Mouse (Mus musculus): Measurements from ENCODE around the gene Them4. TPM values are rescaled to one million over a fixed set of nuclear protein-coding genes. Genes with fewer than 3 reads are reported as not detected.

Them4 gene
- polyA plus RNA-seq, 1 experiment from 2014 or later, result 3.4 TPM

GRCm38 (mm10) chr3:94368631-94369030 lies 58.7 kb downstream of the Them4 start:
- Histone ChIP-seq H3K4me1 (replicated peaks) (no peaks in the 10 kb centered on the region), H3K4me3 (replicated peaks) (no peak overlapping the region), H3K9ac (no peak overlapping the region), H3K27ac (replicated peaks) (no peak overlapping the region), H3K9me3 (replicated peaks) (no peaks in the 10 kb centered on the region), H3K4me2 (no peak overlapping the region), H3K27me3 (peaks cover 29% of the 10 kb centered on the region), H3K36me3 (replicated peaks) (no peaks in the 10 kb centered on the region)
- WGBS (ENCODE audit: insufficient replicate concordance), result 44% methylated on average over 6 of the region's 6 CpGs
- no peak for ATAC-seq (ENCODE audit: insufficient read depth)

GRCm38 (mm10) chr3:94369709-94370108 lies 59.8 kb downstream of the Them4 start:
- WGBS (ENCODE audit: insufficient replicate concordance), result 39% methylated on average over 2 of the region's 2 CpGs
- Histone ChIP-seq H3K4me1 (replicated peaks) (0 out of 2 replicates have a peak, but pooled peaks cover 2% of the 10 kb centered on the region), H3K27me3 (peaks cover 18% of the 10 kb centered on the region), H3K27ac (replicated peaks) (no peak overlapping the region), H3K4me2 (no peak overlapping the region), H3K36me3 (replicated peaks) (no peaks in the 10 kb centered on the region), H3K4me3 (replicated peaks) (no peak overlapping the region), H3K9me3 (replicated peaks) (no peaks in the 10 kb centered on the region), H3K9ac (no peak overlapping the region)
- no peak for ATAC-seq (ENCODE audit: insufficient read depth)

- Histone ChIP-seq H3K4me3 (replicated peaks) (no peak overlapping the region), H3K4me1 (replicated peaks) (0 out of 2 replicates have a peak, but pooled peaks cover 2% of the 10 kb centered on the region), H3K36me3 (replicated peaks) (no peaks in the 10 kb centered on the region), H3K27ac (replicated peaks) (0 out of 2 replicates have a peak overlapping the region, but pooled peaks have one; percentile 29), H3K9me3 (replicated peaks) (no peaks in the 10 kb centered on the region), H3K4me2 (no peak overlapping the region; the same call in 1 of the 2 replicates), H3K9ac (no peak overlapping the region), H3K27me3 (peaks cover 3% of the 10 kb centered on the region; the same call in 1 of the 2 replicates)
- 21% methylated on average over 11 of the region's 11 CpGs for WGBS (ENCODE audit: insufficient replicate concordance)
- ATAC-seq (ENCODE audit: insufficient read depth), result peak; percentile 73
Measured at GRCm38 (mm10) chr3:94371637-94372036, 61.7 kb downstream of the Them4 start.

GRCm38 (mm10) chr3:94372038-94372437 lies 62.1 kb downstream of the Them4 start:
- Histone ChIP-seq H3K4me3 (replicated peaks) (no peak overlapping the region), H3K36me3 (replicated peaks) (no peaks in the 10 kb centered on the region), H3K4me1 (replicated peaks) (0 out of 2 replicates have a peak, but pooled peaks cover 2% of the 10 kb centered on the region), H3K4me2 (no peak overlapping the region), H3K9me3 (replicated peaks) (no peaks in the 10 kb centered on the region), H3K9ac (no peak overlapping the region), H3K27me3 (peaks cover 3% of the 10 kb centered on the region; the same call in 1 of the 2 replicates), H3K27ac (replicated peaks) (0 out of 2 replicates have a peak overlapping the region, but pooled peaks have one; percentile 29)
- ATAC-seq (ENCODE audit: insufficient read depth), result no peak
- WGBS (ENCODE audit: insufficient replicate concordance), result 6% methylated on average over 3 of the region's 3 CpGs

GRCm38 (mm10) chr3:94372641-94373040 lies 62.8 kb downstream of the Them4 start, which contains the start of gene Rorc:
TSS of gene Rorc (plus strand) at chr3:94372794.
- Histone ChIP-seq H3K9ac (no peak within 1 kb of the TSS), H3K27ac (replicated peaks) (0 out of 2 replicates have a peak within 1 kb of the TSS, but pooled peaks have one; percentile 29)

GRCm38 (mm10) chr3:94373090-94373489 lies 63.2 kb downstream of the Them4 start:
- no peak overlapping the region for H3K27ac ChIP-seq (replicated peaks)
- H3K9ac ChIP-seq, result no peak overlapping the region

More at GRCm38 (mm10) chr3:94372641-94373040, 62.8 kb downstream of the Them4 start, which contains the start of gene Rorc:
- Histone ChIP-seq H3K4me3 (replicated peaks) (peak within 1 kb of the TSS; percentile 17; the same call in 1 of the 2 replicates), H3K36me3 (replicated peaks) (no peaks in the 10 kb centered on the region), H3K4me2 (peak within 1 kb of the TSS; percentile 33), H3K4me1 (replicated peaks) (0 out of 2 replicates have a peak, but pooled peaks cover 2% of the 10 kb centered on the region), H3K9me3 (replicated peaks) (no peaks in the 10 kb centered on the region), H3K27me3 (peaks cover 3% of the 10 kb centered on the region; the same call in 1 of the 2 replicates)
- 22% methylated on average over 5 of the region's 5 CpGs for WGBS (ENCODE audit: insufficient replicate concordance)
- no peak; the same call in 1 of the 2 replicates for ATAC-seq (ENCODE audit: insufficient read depth)

GRCm38 (mm10) chr3:94373597-94374011 lies 63.7 kb downstream of the Them4 start:
- no peaks in the 10 kb centered on the region for H3K36me3 ChIP-seq (replicated peaks)
- no peak overlapping the region for H3K9ac ChIP-seq
- no peak for ATAC-seq (ENCODE audit: insufficient read depth)
- WGBS (ENCODE audit: insufficient replicate concordance), result 4% methylated on average over 5 of the region's 5 CpGs
- no peaks in the 10 kb centered on the region for H3K9me3 ChIP-seq (replicated peaks)
- H3K27ac ChIP-seq (replicated peaks), result no peak overlapping the region
- no peak overlapping the region for H3K4me2 ChIP-seq
- H3K4me3 ChIP-seq (replicated peaks), result no peak overlapping the region
- H3K27me3 ChIP-seq, result peaks cover 3% of the 10 kb centered on the region; the same call in 1 of the 2 replicates
- H3K4me1 ChIP-seq (replicated peaks), result 0 out of 2 replicates have a peak, but pooled peaks cover 2% of the 10 kb centered on the region

More at GRCm38 (mm10) chr3:94373090-94373489, 63.2 kb downstream of the Them4 start:
- Histone ChIP-seq H3K4me1 (replicated peaks) (0 out of 2 replicates have a peak, but pooled peaks cover 2% of the 10 kb centered on the region), H3K4me2 (peak overlapping the region; percentile 33; the same call in 1 of the 2 replicates), H3K27me3 (peaks cover 3% of the 10 kb centered on the region; the same call in 1 of the 2 replicates), H3K9me3 (replicated peaks) (no peaks in the 10 kb centered on the region), H3K36me3 (replicated peaks) (no peaks in the 10 kb centered on the region), H3K4me3 (replicated peaks) (peak overlapping the region; percentile 17; the same call in 1 of the 2 replicates)
- 10% methylated on average over 10 of the region's 10 CpGs for WGBS (ENCODE audit: insufficient replicate concordance)
- no peak for ATAC-seq (ENCODE audit: insufficient read depth)

- no peaks in the 10 kb centered on the region for H3K36me3 ChIP-seq (replicated peaks)
- H3K4me3 ChIP-seq (replicated peaks), result no peak overlapping the region
- no peak overlapping the region for H3K27ac ChIP-seq (replicated peaks)
- no peak overlapping the region for H3K4me2 ChIP-seq
- H3K4me1 ChIP-seq (replicated peaks), result 0 out of 2 replicates have a peak, but pooled peaks cover 2% of the 10 kb centered on the region
- H3K9me3 ChIP-seq (replicated peaks), result no peaks in the 10 kb centered on the region
- H3K9ac ChIP-seq, result no peak overlapping the region
- no peak for ATAC-seq (ENCODE audit: insufficient read depth)
- peaks cover 3% of the 10 kb centered on the region; the same call in 1 of the 2 replicates for H3K27me3 ChIP-seq
Measured at GRCm38 (mm10) chr3:94374636-94375035, 64.7 kb downstream of the Them4 start.

- Histone ChIP-seq H3K36me3 (replicated peaks) (no peaks in the 10 kb centered on the region), H3K4me3 (replicated peaks) (no peak overlapping the region), H3K4me1 (replicated peaks) (0 out of 2 replicates have a peak, but pooled peaks cover 2% of the 10 kb centered on the region), H3K9ac (no peak overlapping the region), H3K27me3 (peaks cover 3% of the 10 kb centered on the region; the same call in 1 of the 2 replicates), H3K27ac (replicated peaks) (no peak overlapping the region), H3K9me3 (replicated peaks) (no peaks in the 10 kb centered on the region), H3K4me2 (no peak overlapping the region)
- WGBS (ENCODE audit: insufficient replicate concordance), result 42% methylated on average over 2 of the region's 2 CpGs
- ATAC-seq (ENCODE audit: insufficient read depth), result no peak
Measured at GRCm38 (mm10) chr3:94375146-94375545, 65.3 kb downstream of the Them4 start.

GRCm38 (mm10) chr3:94375861-94376260 lies 66.0 kb downstream of the Them4 start:
- no peak overlapping the region for H3K27ac ChIP-seq (replicated peaks)
- H3K4me2 ChIP-seq, result no peak overlapping the region
- ATAC-seq (ENCODE audit: insufficient read depth), result no peak
- 0 out of 2 replicates have a peak, but pooled peaks cover 2% of the 10 kb centered on the region for H3K4me1 ChIP-seq (replicated peaks)
- H3K9ac ChIP-seq, result no peak overlapping the region
- no peaks in the 10 kb centered on the region for H3K36me3 ChIP-seq (replicated peaks)
- H3K27me3 ChIP-seq, result peaks cover 3% of the 10 kb centered on the region; the same call in 1 of the 2 replicates
- WGBS (ENCODE audit: insufficient replicate concordance), result 45% methylated on average over 5 of the region's 5 CpGs
- no peak overlapping the region for H3K4me3 ChIP-seq (replicated peaks)
- no peaks in the 10 kb centered on the region for H3K9me3 ChIP-seq (replicated peaks)

- no peak for ATAC-seq (ENCODE audit: insufficient read depth)
- no peak overlapping the region for H3K9ac ChIP-seq
Measured at GRCm38 (mm10) chr3:94377028-94377923, 67.4 kb downstream of the Them4 start.

More at GRCm38 (mm10) chr3:94377028-94377923, 67.4 kb downstream of the Them4 start:
- Histone ChIP-seq H3K4me3 (replicated peaks) (no peak overlapping the region), H3K27ac (replicated peaks) (no peak overlapping the region), H3K36me3 (replicated peaks) (no peaks in the 10 kb centered on the region), H3K27me3 (peaks cover 3% of the 10 kb centered on the region; the same call in 1 of the 2 replicates), H3K4me2 (no peak overlapping the region), H3K9me3 (replicated peaks) (no peaks in the 10 kb centered on the region), H3K4me1 (replicated peaks) (0 out of 2 replicates have a peak, but pooled peaks cover 2% of the 10 kb centered on the region)
- WGBS (ENCODE audit: insufficient replicate concordance), result 22% methylated on average over 13 of the region's 13 CpGs

Data from liver, embryonic 15.5 days (tissue).